Mouse (Mus musculus) kidney, adult 2 months (tissue): ENCODE data around the gene Prss8. TPM values are rescaled to one million over a fixed set of nuclear protein-coding genes. Genes with fewer than 3 reads are reported as not detected.

Source experiments
- DNase-seq: peaks from one replicate; pipeline ENCODE4 v3.0.0; 2021
- H3K27ac ChIP-seq: fragments of 200-500 bp; 2 replicates; pipeline ENCODE4 v1.5.1; 2012; ENCODE audit warnings: low read depth, low read length, control low read depth, inconsistent platforms; ENCODE audit not compliant: insufficient read depth
- H3K27me3 ChIP-seq: fragments of 200-500 bp; replicated peaks from 2 replicates; pipeline ENCODE4 v1.6.1; 2012; ENCODE audit warnings: mild to moderate bottlenecking, moderate library complexity, low read length, inconsistent platforms; ENCODE audit not compliant: control insufficient read depth, insufficient read depth
- H3K36me3 ChIP-seq: fragments of 200-500 bp; 2 replicates; pipeline ENCODE4 v1.6.1; 2012; ENCODE audit warnings: mild to moderate bottlenecking, moderate library complexity, low read length, inconsistent platforms; ENCODE audit not compliant: control insufficient read depth, insufficient read depth
- H3K4me1 ChIP-seq: fragments of 200-500 bp; 2 replicates; pipeline ENCODE4 v1.6.1; 2011; ENCODE audit warnings: low read length; ENCODE audit not compliant: control insufficient read depth, insufficient read depth
- H3K4me3 ChIP-seq: fragments of 200-500 bp; 2 replicates; pipeline ENCODE4 v1.5.1; 2011; ENCODE audit warnings: mild to moderate bottlenecking, low read depth, low read length, control low read depth; ENCODE audit not compliant: insufficient read depth
- CTCF ChIP-seq: fragments of 200-500 bp; conservative IDR thresholded peaks from 2 replicates; pipeline ENCODE4 v1.5.1; 2011; ENCODE audit warnings: low read depth, mild to moderate bottlenecking, control low read depth, low read length, moderate library complexity, mixed read lengths; ENCODE audit not compliant: insufficient read depth, insufficient read length
- POLR2A ChIP-seq: fragments of 200-500 bp; IDR thresholded peaks from one replicate; pipeline ENCODE4 v1.6.1; 2011; ENCODE audit warnings: low read depth, low read length, control low read depth
- WGBS: fragments of 180-500 bp; shearing (Covaris S2); methylation state at CpG from one replicate; pipeline ENCODE4 v1.1.7; 2018; 5-methylcytosine and 5-hydroxymethylcytosine counted together
- polyA plus RNA-seq: library from polyadenylated mRNA; depleted of rRNA; stranded (reverse); fragments of >200 nt; gene quantifications from 2 replicates; pipeline ENCODE4 v1.2.3, GENCODE M21; 2012; rRNA removed

The Prss8 gene
- 745 and 858 TPM in 2 replicates for polyA plus RNA-seq

DNA sequence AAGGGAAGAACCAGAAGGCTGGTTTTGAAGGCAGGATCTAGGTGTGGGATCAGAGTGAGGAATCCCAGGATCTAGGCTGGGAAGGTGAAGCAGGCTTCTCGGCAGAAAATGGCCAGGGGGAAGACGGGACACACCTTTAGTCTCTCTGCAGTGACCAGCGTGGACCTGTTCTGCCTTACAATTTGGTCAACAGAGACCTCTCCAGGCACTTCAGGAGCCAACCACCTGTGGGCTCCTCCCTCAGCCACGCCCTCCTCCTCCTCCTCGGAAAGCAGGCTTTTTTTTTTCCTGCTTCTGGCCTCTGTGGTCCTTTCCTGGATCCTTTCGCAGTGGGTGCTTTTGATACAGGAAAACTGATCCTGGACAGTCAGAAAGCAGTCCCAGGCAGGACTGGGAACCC lies at the start of gene Prss8:
Prss8 (minus strand) TSS at position 182 of the 400 bp plus-strand sequence.
- 21% methylated on average over 6 of the region's 6 CpGs for WGBS
- H3K27me3 ChIP-seq = no peaks in the 10 kb centered on the region
- TF ChIP-seq POLR2A = peak; percentile 99
- no peak for TF ChIP-seq CTCF
- H3K4me3 ChIP-seq = peak within 1 kb of the TSS; percentile 94
- H3K27ac ChIP-seq = peak within 1 kb of the TSS; percentile 93
- peaks cover 9% of the 10 kb centered on the region; the same call in 1 of the 2 replicates for H3K36me3 ChIP-seq
- peaks cover 60% of the 10 kb centered on the region for H3K4me1 ChIP-seq
- peak; percentile 96 for DNase-seq

DNA sequence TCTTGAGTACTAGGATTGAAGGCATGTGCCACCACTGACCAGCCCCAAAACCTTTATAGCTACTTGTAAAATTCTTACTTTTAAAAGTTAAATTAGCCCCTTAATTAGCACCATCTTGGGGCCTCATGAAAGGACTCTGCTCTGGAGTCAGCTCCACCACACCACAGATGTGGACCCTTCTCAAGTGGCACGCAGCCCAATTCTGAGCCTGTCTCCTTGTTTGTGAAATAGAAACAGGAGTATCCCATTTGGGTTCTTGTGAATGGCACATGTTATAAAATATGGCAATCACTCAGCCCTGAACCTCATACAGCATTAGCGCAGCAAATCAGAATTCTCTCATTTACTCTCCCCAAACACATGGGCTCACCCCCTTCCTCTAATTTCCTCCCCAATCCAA lies 49.0 kb upstream of the Prss8 start:
- H3K36me3 ChIP-seq = peaks cover 35% of the 10 kb centered on the region
- no peak overlapping the region for H3K27ac ChIP-seq
- 95% methylated on average over 2 of the region's 2 CpGs for WGBS
- no peaks in the 10 kb centered on the region for H3K4me1 ChIP-seq
- H3K27me3 ChIP-seq = no peaks in the 10 kb centered on the region
- no peak for TF ChIP-seq POLR2A
- TF ChIP-seq CTCF = no peak
- no peak for DNase-seq
- no peak overlapping the region for H3K4me3 ChIP-seq

DNA sequence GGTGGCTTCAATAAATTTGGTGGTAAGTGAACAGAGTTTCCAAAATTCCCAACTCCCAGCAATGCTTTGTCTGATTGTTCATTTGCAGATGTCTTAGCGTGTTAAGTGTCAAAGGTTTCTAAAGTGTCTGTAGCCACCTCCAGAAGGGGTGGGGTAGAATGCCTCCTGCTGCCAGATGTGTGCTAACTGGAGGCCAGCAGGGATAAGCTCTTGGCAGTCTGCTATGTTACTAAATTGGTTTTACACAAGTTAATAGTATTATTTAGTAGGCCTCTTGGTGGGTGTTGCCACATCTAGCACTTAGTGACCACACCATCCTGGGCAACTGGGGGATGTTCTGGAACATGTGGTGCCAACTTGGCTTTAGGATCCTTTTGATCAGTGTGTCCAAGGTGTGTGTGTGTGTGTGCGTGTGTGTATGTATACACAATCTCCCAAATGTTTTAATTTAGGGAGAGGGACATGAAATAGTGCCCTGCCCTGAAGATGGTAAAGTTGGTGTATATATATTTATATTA lies 44.6 kb upstream of the Prss8 start:
- peaks cover 2% of the 10 kb centered on the region; the same call in 1 of the 2 replicates for H3K4me1 ChIP-seq
- 70% methylated on average over 2 of the region's 2 CpGs for WGBS
- TF ChIP-seq POLR2A (no peak), CTCF (no peak)
- peaks cover 40% of the 10 kb centered on the region for H3K36me3 ChIP-seq
- DNase-seq = no peak
- H3K27ac ChIP-seq = no peak overlapping the region
- no peaks in the 10 kb centered on the region for H3K27me3 ChIP-seq
- H3K4me3 ChIP-seq = no peak overlapping the region

GRCm38 (mm10) chr7:127967922-127968828 lies 38.3 kb upstream of the Prss8 start:
- H3K4me1 ChIP-seq = peaks cover 9% of the 10 kb centered on the region; the same call in 1 of the 2 replicates
- H3K36me3 ChIP-seq = peaks cover 17% of the 10 kb centered on the region
- TF ChIP-seq CTCF (no peak), POLR2A (peak; percentile 3)
- DNase-seq = peak; percentile 86
- WGBS = under 1% methylated on average over 42 of the region's 42 CpGs
- no peaks in the 10 kb centered on the region for H3K27me3 ChIP-seq
- peak overlapping the region; percentile 81 for H3K4me3 ChIP-seq
- H3K27ac ChIP-seq = peak overlapping the region; percentile 66; the same call in 1 of the 2 replicates

DNA sequence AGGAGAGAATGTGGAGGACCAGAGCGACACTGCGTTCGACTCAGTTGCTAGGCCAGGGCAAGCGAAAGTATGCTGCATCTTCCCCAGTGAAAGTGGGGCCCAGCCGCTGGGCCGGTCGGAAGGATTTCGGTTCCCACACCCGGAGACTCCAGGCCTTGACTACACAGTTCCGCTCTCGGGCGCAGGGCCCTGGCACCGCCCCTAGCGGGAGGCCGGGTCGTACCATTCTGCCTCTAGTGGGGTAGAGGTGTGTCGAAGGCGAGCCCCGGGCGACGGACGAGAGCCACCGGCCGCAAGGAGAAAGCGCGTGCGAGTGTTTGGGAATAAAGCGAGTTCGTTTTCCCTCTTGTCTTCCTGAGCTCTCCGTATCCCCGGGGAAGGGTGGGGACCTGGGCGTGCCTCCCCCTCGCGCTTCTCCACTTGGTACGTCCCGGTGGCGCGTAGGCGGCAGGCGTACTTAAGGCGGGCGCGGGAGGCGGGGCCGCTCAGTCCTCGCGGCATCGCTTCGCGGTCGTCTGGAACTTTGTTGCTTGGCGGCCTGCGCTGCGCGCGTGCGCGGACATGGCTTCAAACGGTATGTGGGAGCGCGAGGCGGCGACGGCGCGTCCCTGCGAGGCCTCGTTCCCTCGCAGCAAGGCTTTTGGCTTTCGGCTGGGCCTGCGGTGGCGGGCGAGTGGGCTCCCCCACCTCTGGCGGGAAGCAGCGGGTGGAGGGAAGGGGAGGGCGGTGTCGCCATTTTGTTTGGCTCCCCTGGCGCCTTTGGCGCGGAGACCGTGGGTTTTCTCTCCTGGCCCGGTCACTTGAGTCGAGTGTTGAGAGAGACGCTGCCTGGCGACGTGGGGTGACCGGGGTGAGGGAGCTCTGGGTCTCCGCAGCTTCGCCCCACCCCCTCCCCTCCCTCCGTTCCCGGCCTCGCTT lies 37.4 kb upstream of the Prss8 start, which contains the start of gene Fus:
Fus (plus strand) TSS at position 454 of the 918 bp plus-strand sequence.
- WGBS = under 1% methylated on average over 92 of the region's 92 CpGs
- H3K36me3 ChIP-seq = peaks cover 11% of the 10 kb centered on the region; the same call in 1 of the 2 replicates
- TF ChIP-seq POLR2A (peak; percentile 99), CTCF (no peak)

GRCm38 (mm10) chr7:127966371-127966918 lies 36.5 kb upstream of the Prss8 start:
- no peaks in the 10 kb centered on the region for H3K27me3 ChIP-seq
- H3K4me3 ChIP-seq = peak overlapping the region; percentile 81
- DNase-seq = peak; percentile 19
- 7% methylated on average over 10 of the region's 10 CpGs for WGBS
- peaks cover 10% of the 10 kb centered on the region; the same call in 1 of the 2 replicates for H3K36me3 ChIP-seq
- H3K4me1 ChIP-seq = peaks cover 9% of the 10 kb centered on the region; the same call in 1 of the 2 replicates
- peak overlapping the region; percentile 99 for H3K27ac ChIP-seq
- no peak for TF ChIP-seq POLR2A
- TF ChIP-seq CTCF = no peak

More for the DNA sequence above, 37.4 kb upstream of the Prss8 start, which contains the start of gene Fus:
- peak within 1 kb of the TSS; percentile 99 for H3K27ac ChIP-seq
- peak; percentile 96 for DNase-seq
- H3K4me3 ChIP-seq = peak within 1 kb of the TSS; percentile 81
- no peaks in the 10 kb centered on the region for H3K27me3 ChIP-seq
- H3K4me1 ChIP-seq = peaks cover 9% of the 10 kb centered on the region; the same call in 1 of the 2 replicates
